ENCODE assay signal across 9 mouse cellular contexts in genomic region chr7:126821835-126822511, GRCm38 (mm10). TPM values are rescaled to one million over a fixed set of nuclear protein-coding genes. Genes with fewer than 3 reads are reported as not detected.
DNase-seq lines count a peak whose midpoint lies in the region; ATAC-seq and TF ChIP-seq lines count a peak whose summit lies in the region.
"Had no signal": no experiment of that assay in that cellular context is flagged by ENCODE, and none has a peak within 500 bp of the region (broad histone marks: within the 10 kb centered on the region; RNA-seq: fewer than 3 reads in every experiment).

No protein-coding gene starts in this region.

- 0 out of 2 replicates have a peak, but pooled peaks cover 3% of the 10 kb centered on the region for H3K27me3 ChIP-seq in forebrain, embryonic 11.5 days (ENCODE audit: control insufficient read depth, insufficient read depth, low read length)
- peaks cover 6% of the 10 kb centered on the region; the same call in 1 of the 2 replicates for H3K27me3 ChIP-seq in lung, postnatal 0 days (replicated peaks; ENCODE audit: insufficient read depth, low read length)
- H3K27me3 ChIP-seq in thymus, adult 2 months (ENCODE audit: control insufficient read depth, insufficient read depth, low read length) = no peaks in the 10 kb centered on the region; the same call in 1 of the 2 replicates

- ATAC-seq in forebrain, embryonic 11.5 days (replicated peaks; ENCODE audit: low FRiP score) = peak; percentile 60
- peak; percentile 68 for ATAC-seq in lung, postnatal 0 days

- H3K27ac ChIP-seq in forebrain, embryonic 11.5 days (ENCODE audit: low read depth, low read length) = no peak overlapping the region
- no peak overlapping the region for H3K27ac ChIP-seq in lung, postnatal 0 days (ENCODE audit: low read length)
- H3K27ac ChIP-seq in thymus, adult 2 months (ENCODE audit: control insufficient read depth, insufficient read depth, low read length) = no peak overlapping the region
- H3K27ac ChIP-seq: heart, embryonic 13.5 days had no signal

- no peak for TF ChIP-seq POLR2A in thymus, adult 2 months (IDR thresholded peaks at IDR 0.05; ENCODE audit: control insufficient read depth, extremely low read depth, insufficient read depth, low read length, poor library complexity)

- no peak overlapping the region for H3K4me2 ChIP-seq in forebrain, embryonic 11.5 days (ENCODE audit: low read depth, low read length, severe bottlenecking)
- no peak overlapping the region for H3K4me2 ChIP-seq in lung, postnatal 0 days (replicated peaks; ENCODE audit: low read depth, low read length)

- intact Hi-C loops in heart, postnatal 25 days (cut with DNase I) = loop anchor here (1.0 to 5.0 kb wide), 2 partner anchors 205 to 283 kb away; partner anchors contain the start of gene Maz

- no peaks in the 10 kb centered on the region for H3K36me3 ChIP-seq in forebrain, embryonic 11.5 days (ENCODE audit: control insufficient read depth, insufficient read depth, low read length)
- no peaks in the 10 kb centered on the region for H3K36me3 ChIP-seq in lung, postnatal 0 days (ENCODE audit: insufficient read depth, low read length)
- H3K36me3 ChIP-seq in thymus, adult 2 months (ENCODE audit: control insufficient read depth, insufficient read depth, low read length) = no peaks in the 10 kb centered on the region
- H3K36me3 ChIP-seq: heart, embryonic 13.5 days had no signal

- peak; percentile 81 for DNase-seq in ES-CJ7 (ENCODE audit: low read depth, low spot score)
- DNase-seq in c-Kit-positive CD71-negative TER-119-negative erythroid progenitor cells, embryonic 14.5 days (ENCODE audit: low read depth) = peak; percentile 86
- peak; percentile 90 for DNase-seq in forebrain, embryonic 11.5 days (ENCODE audit: low spot score)
- DNase-seq in heart, postnatal 25 days (ENCODE audit: low spot score) = peak; percentile 57
- DNase-seq in kidney, postnatal 4 days = peak; percentile 88
- peak; percentile 69 for DNase-seq in lung, postnatal 0 days (ENCODE audit: low spot score)
- peak; percentile 61 for DNase-seq in ovary, adult 18-20 months (ENCODE audit: low spot score)
- DNase-seq in thymus, adult 2 months = peak; percentile 77

- H3K4me3 ChIP-seq in forebrain, embryonic 11.5 days (ENCODE audit: low read depth, low read length) = no peak overlapping the region
- H3K4me3 ChIP-seq in lung, postnatal 0 days (ENCODE audit: low read depth, low read length) = no peak overlapping the region
- H3K4me3 ChIP-seq in thymus, adult 2 months (ENCODE audit: control insufficient read depth, insufficient read depth, low read length) = no peak overlapping the region
- H3K4me3 ChIP-seq: heart, embryonic 13.5 days had no signal

- H3K9me3 ChIP-seq in forebrain, embryonic 11.5 days (ENCODE audit: control insufficient read depth, low read length) = no peaks in the 10 kb centered on the region
- no peaks in the 10 kb centered on the region for H3K9me3 ChIP-seq in lung, postnatal 0 days (ENCODE audit: low read length)
- H3K9me3 ChIP-seq: heart, embryonic 13.5 days had no signal

- WGBS in forebrain, embryonic 11.5 days = 23% methylated on average over 7 of the region's 7 CpGs
- WGBS in lung, postnatal 0 days = 23% methylated on average over 7 of the region's 7 CpGs
- 32% methylated on average over 7 of the region's 7 CpGs for WGBS in thymus, adult 2 months

- peak; percentile 95 for TF ChIP-seq CTCF in lung, postnatal 0 days (IDR thresholded peaks at IDR 0.05)
- TF ChIP-seq CTCF in thymus, adult 2 months (IDR thresholded peaks at IDR 0.05; ENCODE audit: borderline replicate concordance, control insufficient read depth, extremely low read depth, insufficient read depth, low read length, poor library complexity) = peak; percentile 82; the same call in 1 of the 2 replicates

- H3K4me1 ChIP-seq in forebrain, embryonic 11.5 days (replicated peaks; ENCODE audit: control insufficient read depth, insufficient read depth, low read length) = peaks cover 8% of the 10 kb centered on the region; the same call in 1 of the 2 replicates
- H3K4me1 ChIP-seq in lung, postnatal 0 days (ENCODE audit: insufficient read depth, low read depth, low read length) = no peaks in the 10 kb centered on the region
- no peaks in the 10 kb centered on the region for H3K4me1 ChIP-seq in thymus, adult 2 months (replicated peaks; ENCODE audit: control insufficient read depth, insufficient read depth, low read length)

- H3K9ac ChIP-seq in forebrain, embryonic 11.5 days (ENCODE audit: low read length) = no peak overlapping the region
- no peak overlapping the region for H3K9ac ChIP-seq in lung, postnatal 0 days (replicated peaks; ENCODE audit: low read depth)
- H3K9ac ChIP-seq: heart, embryonic 13.5 days had no signal

- no peak for TF ChIP-seq EP300 in lung, postnatal 0 days (IDR thresholded peaks at IDR 0.05)

RNA-seq across cellular contexts. Expression of gene 4930451I11Rik, which starts 9.5 kb away (rescaled TPM):
- polyA plus RNA-seq in forebrain, embryonic 11.5 days (2014; fragmentation: Nextera tagmentation; extraction: Ambion mirVana) = not detected in 2 replicates
- total RNA-seq in heart, postnatal 25 days (2021) = not detected
- polyA plus RNA-seq in lung, postnatal 0 days (2015; fragmentation: Nextera tagmentation; extraction: Ambion mirVana) = not detected in 2 replicates
- polyA plus RNA-seq in thymus, adult 2 months (2012; rRNA removed) = not detected in 2 replicates
- polyA plus RNA-seq: heart, embryonic 13.5 days had no signal

RNA-seq across cellular contexts. Expression of gene Fam57b, which starts 24.5 kb away (rescaled TPM):
- polyA plus RNA-seq in forebrain, embryonic 11.5 days (2014; fragmentation: Nextera tagmentation; extraction: Ambion mirVana) = 10.2 and 10.6 TPM in 2 replicates
- 10 to 100 TPM in 1 of 2 experiments, 1 to 10 TPM in 1; 8.9 to 10.4 TPM for total RNA-seq in heart, postnatal 25 days (2021)
- 0.13 and 0.19 TPM in 2 replicates for polyA plus RNA-seq in lung, postnatal 0 days (2015; fragmentation: Nextera tagmentation; extraction: Ambion mirVana)
- 2.9 and 3.3 TPM in 2 replicates for polyA plus RNA-seq in thymus, adult 2 months (2012; rRNA removed)

RNA-seq across cellular contexts. Expression of gene Doc2a, which starts 25.2 kb away (rescaled TPM):
- 9.3 and 11.2 TPM in 2 replicates for polyA plus RNA-seq in forebrain, embryonic 11.5 days (2014; fragmentation: Nextera tagmentation; extraction: Ambion mirVana)
- not detected for total RNA-seq in heart, postnatal 25 days (2021)
- 0.20 and 0.33 TPM in 2 replicates for polyA plus RNA-seq in lung, postnatal 0 days (2015; fragmentation: Nextera tagmentation; extraction: Ambion mirVana)
- polyA plus RNA-seq in thymus, adult 2 months (2012; rRNA removed) = 0.12 and 0.13 TPM in 2 replicates

RNA-seq across cellular contexts. Expression of gene Ppp4c, which starts 29.7 kb away (rescaled TPM):
- polyA plus RNA-seq in forebrain, embryonic 11.5 days (2014; fragmentation: Nextera tagmentation; extraction: Ambion mirVana) = 348 and 392 TPM in 2 replicates
- total RNA-seq in heart, postnatal 25 days (2021) = 10 to 100 TPM; 32.7 to 33.1 TPM
- polyA plus RNA-seq in lung, postnatal 0 days (2015; fragmentation: Nextera tagmentation; extraction: Ambion mirVana) = 150 and 151 TPM in 2 replicates
- polyA plus RNA-seq in thymus, adult 2 months (2012; rRNA removed) = 460 and 482 TPM in 2 replicates

RNA-seq across cellular contexts. Expression of gene Hirip3, which starts 39.8 kb away (rescaled TPM):
- 29.9 and 38.8 TPM in 2 replicates for polyA plus RNA-seq in forebrain, embryonic 11.5 days (2014; fragmentation: Nextera tagmentation; extraction: Ambion mirVana)
- total RNA-seq in heart, postnatal 25 days (2021) = 1 to 10 TPM; 5.1 to 5.5 TPM
- 8.4 and 9.3 TPM in 2 replicates for polyA plus RNA-seq in lung, postnatal 0 days (2015; fragmentation: Nextera tagmentation; extraction: Ambion mirVana)
- polyA plus RNA-seq in thymus, adult 2 months (2012; rRNA removed) = 18.7 and 24.6 TPM in 2 replicates
